Mouse (Mus musculus) liver, embryonic 12.5 days (tissue): ENCODE results near the gene Spint3. TPM values are rescaled to one million over a fixed set of nuclear protein-coding genes. Genes with fewer than 3 reads are reported as not detected.
"Not testable (repeated sequence)": the region's sequence is repeated elsewhere in the genome, so short reads cannot be mapped to it uniquely, and the experiment has no call there.

ENCODE experiments used
- ATAC-seq: fragments of 200-750 bp; cut with Nextera tagmentation; 2 replicates; pipeline ENCODE4 v1.8.0; 2017; ENCODE audit warnings: moderate number of reproducible peaks, mild to moderate bottlenecking, moderate library complexity
- H3K27ac ChIP-seq: fragments of 300-500 bp; sonication (generic); 2 replicates; pipeline ENCODE4 v1.5.1; 2016; ENCODE audit warnings: mild to moderate bottlenecking
- H3K27me3 ChIP-seq: fragments of 300-500 bp; sonication (generic); replicated peaks from 2 replicates; pipeline ENCODE4 v1.6.1; 2016; ENCODE audit warnings: mild to moderate bottlenecking, moderate library complexity
- H3K36me3 ChIP-seq: fragments of 300-500 bp; sonication (generic); 2 replicates; pipeline ENCODE4 v1.6.1; 2016; ENCODE audit warnings: mild to moderate bottlenecking, moderate library complexity
- H3K4me1 ChIP-seq: fragments of 300-500 bp; sonication (generic); 2 replicates; pipeline ENCODE4 v1.6.1; 2016
- H3K4me2 ChIP-seq: fragments of 300-500 bp; sonication (generic); 2 replicates; pipeline ENCODE4 v1.6.1; 2016; ENCODE audit warnings: mild to moderate bottlenecking, moderate library complexity
- H3K4me3 ChIP-seq: fragments of 300-500 bp; sonication (generic); 2 replicates; pipeline ENCODE4 v1.5.1; 2016; ENCODE audit warnings: mild to moderate bottlenecking, moderate library complexity
- H3K9ac ChIP-seq: fragments of 300-500 bp; sonication (generic); 2 replicates; pipeline ENCODE4 v1.6.1; 2016; ENCODE audit warnings: mild to moderate bottlenecking, moderate library complexity
- H3K9me3 ChIP-seq: fragments of 300-500 bp; sonication (generic); replicated peaks from 2 replicates; pipeline ENCODE4 v1.6.1; 2016; ENCODE audit warnings: mild to moderate bottlenecking, moderate library complexity
- WGBS: fragments of 180-500 bp; shearing (Covaris S2); methylation state at CpG from one replicate; pipeline ENCODE4 v1.1.7; 2016; ENCODE audit not compliant: insufficient replicate concordance; 5-methylcytosine and 5-hydroxymethylcytosine counted together
- polyA plus RNA-seq: library from polyadenylated mRNA; unstranded; fragments of >200 nt; fragmentation: Nextera tagmentation; extraction: Ambion mirVana; gene quantifications from 2 replicates; pipeline ENCODE4 v1.2.1, GENCODE M21; 2016

Gene Spint3
- polyA plus RNA-seq, result not detected in 2 replicates

GRCm38 (mm10) chr2:164573359-164573758 lies at the start of gene Spint3:
Gene Spint3, minus strand, starts transcription at chr2:164573459.
- not testable (repeated sequence) for H3K9ac ChIP-seq, H3K36me3 ChIP-seq, H3K4me2 ChIP-seq, H3K4me1 ChIP-seq, ATAC-seq, H3K27me3 ChIP-seq, H3K9me3 ChIP-seq, H3K27ac ChIP-seq, H3K4me3 ChIP-seq
- 67% methylated on average over 6 of the region's 6 CpGs for WGBS

GRCm38 (mm10) chr2:164621775-164622174 lies 48.5 kb upstream of the Spint3 start:
- no peak overlapping the region for H3K4me2 ChIP-seq
- H3K9ac ChIP-seq, result no peak overlapping the region
- H3K4me1 ChIP-seq, result no peaks in the 10 kb centered on the region
- no peaks in the 10 kb centered on the region for H3K36me3 ChIP-seq
- no peak for ATAC-seq
- WGBS, result 66% methylated on average over 4 of the region's 4 CpGs
- H3K27me3 ChIP-seq, result no peaks in the 10 kb centered on the region
- no peak overlapping the region for H3K4me3 ChIP-seq
- no peak overlapping the region for H3K27ac ChIP-seq
- H3K9me3 ChIP-seq, result no peaks in the 10 kb centered on the region

GRCm38 (mm10) chr2:164619050-164619449 lies 45.8 kb upstream of the Spint3 start:
- no peak for ATAC-seq
- H3K27me3 ChIP-seq, result no peaks in the 10 kb centered on the region
- 68% methylated on average over 5 of the region's 5 CpGs for WGBS

GRCm38 (mm10) chr2:164615386-164615785 lies 42.1 kb upstream of the Spint3 start:
- H3K27me3 ChIP-seq, result no peaks in the 10 kb centered on the region
- 66% methylated on average over 3 of the region's 3 CpGs for WGBS
- no peak for ATAC-seq
- no peak overlapping the region for H3K4me2 ChIP-seq
- no peaks in the 10 kb centered on the region for H3K36me3 ChIP-seq
- H3K4me3 ChIP-seq, result no peak overlapping the region
- H3K9me3 ChIP-seq, result no peaks in the 10 kb centered on the region
- no peak overlapping the region for H3K27ac ChIP-seq
- H3K9ac ChIP-seq, result no peak overlapping the region
- H3K4me1 ChIP-seq, result no peaks in the 10 kb centered on the region

More at GRCm38 (mm10) chr2:164619050-164619449, 45.8 kb upstream of the Spint3 start:
- no peak overlapping the region for H3K27ac ChIP-seq
- no peak overlapping the region for H3K9ac ChIP-seq
- no peaks in the 10 kb centered on the region for H3K36me3 ChIP-seq
- no peaks in the 10 kb centered on the region for H3K4me1 ChIP-seq
- H3K4me2 ChIP-seq, result no peak overlapping the region
- H3K9me3 ChIP-seq, result no peaks in the 10 kb centered on the region
- no peak overlapping the region for H3K4me3 ChIP-seq

GRCm38 (mm10) chr2:164613471-164613870 lies 40.2 kb upstream of the Spint3 start, which contains the start of the genes Wfdc6b and Wfdc8:
Gene Wfdc6b, plus strand, starts transcription at chr2:164613522.
Gene Wfdc8, minus strand, starts transcription at chr2:164613626.
- H3K27ac ChIP-seq, ATAC-seq, H3K27me3 ChIP-seq, H3K36me3 ChIP-seq, H3K4me1 ChIP-seq, H3K4me3 ChIP-seq, H3K9ac ChIP-seq, H3K9me3 ChIP-seq, H3K4me2 ChIP-seq: not testable (repeated sequence)
- 61% methylated on average over 8 of the region's 8 CpGs for WGBS

- no peak overlapping the region for H3K4me2 ChIP-seq
- peaks cover 1% of the 10 kb centered on the region; the same call in 1 of the 2 replicates for H3K9me3 ChIP-seq
- no peak overlapping the region for H3K9ac ChIP-seq
- H3K27ac ChIP-seq, result no peak overlapping the region
- no peak overlapping the region for H3K4me3 ChIP-seq
- WGBS, result 56% methylated on average over 6 of the region's 6 CpGs
- 0 out of 2 replicates have a peak, but pooled peaks cover 4% of the 10 kb centered on the region for H3K27me3 ChIP-seq
- ATAC-seq, result no peak
- H3K4me1 ChIP-seq, result no peaks in the 10 kb centered on the region
- H3K36me3 ChIP-seq, result no peaks in the 10 kb centered on the region
Measured at GRCm38 (mm10) chr2:164608781-164609180, 35.5 kb upstream of the Spint3 start.

- no peaks in the 10 kb centered on the region for H3K4me1 ChIP-seq
- H3K9me3 ChIP-seq, result peaks cover 10% of the 10 kb centered on the region
- H3K27ac ChIP-seq, result no peak overlapping the region
- no peaks in the 10 kb centered on the region for H3K36me3 ChIP-seq
- H3K4me3 ChIP-seq, result no peak overlapping the region
- 76% methylated on average over 8 of the region's 8 CpGs for WGBS
- no peak overlapping the region for H3K4me2 ChIP-seq
- no peak overlapping the region for H3K9ac ChIP-seq
- H3K27me3 ChIP-seq, result 0 out of 2 replicates have a peak, but pooled peaks cover 4% of the 10 kb centered on the region
- no peak for ATAC-seq
Measured at GRCm38 (mm10) chr2:164604411-164604810, 31.2 kb upstream of the Spint3 start.

- 54% methylated on average over 3 of the region's 3 CpGs for WGBS
- no peak for ATAC-seq
- Histone ChIP-seq H3K27me3 (0 out of 2 replicates have a peak, but pooled peaks cover 4% of the 10 kb centered on the region), H3K36me3 (no peaks in the 10 kb centered on the region), H3K9ac (no peak overlapping the region), H3K4me1 (no peaks in the 10 kb centered on the region), H3K4me3 (no peak overlapping the region), H3K27ac (no peak overlapping the region), H3K4me2 (no peak overlapping the region), H3K9me3 (peaks cover 10% of the 10 kb centered on the region)
Measured at GRCm38 (mm10) chr2:164603482-164603881, 30.2 kb upstream of the Spint3 start.

- 46% methylated on average over 3 of the region's 3 CpGs for WGBS
- H3K4me2 ChIP-seq, result no peak overlapping the region
- H3K9me3 ChIP-seq, result peaks cover 10% of the 10 kb centered on the region
- no peak overlapping the region for H3K4me3 ChIP-seq
- H3K4me1 ChIP-seq, result no peaks in the 10 kb centered on the region
- H3K9ac ChIP-seq, result no peak overlapping the region
- no peaks in the 10 kb centered on the region for H3K27me3 ChIP-seq
- no peak for ATAC-seq
- no peaks in the 10 kb centered on the region for H3K36me3 ChIP-seq
- no peak overlapping the region for H3K27ac ChIP-seq
Measured at GRCm38 (mm10) chr2:164600179-164600578, 26.9 kb upstream of the Spint3 start.

- Histone ChIP-seq H3K27ac (no peak within 1 kb of the TSS), H3K27me3 (no peaks in the 10 kb centered on the region; the same call in 1 of the 2 replicates), H3K9ac (no peak within 1 kb of the TSS), H3K4me2 (no peak within 1 kb of the TSS), H3K9me3 (no peaks in the 10 kb centered on the region), H3K36me3 (no peaks in the 10 kb centered on the region), H3K4me1 (no peaks in the 10 kb centered on the region), H3K4me3 (no peak within 1 kb of the TSS)
- WGBS, result 43% methylated on average over 4 of the region's 4 CpGs
- no peak for ATAC-seq
Measured at GRCm38 (mm10) chr2:164593494-164593893, 20.2 kb upstream of the Spint3 start, which contains the start of gene Eppin. Gene Eppin, minus strand, starts transcription at chr2:164593594.

GRCm38 (mm10) chr2:164592014-164592413 lies 18.8 kb upstream of the Spint3 start:
- Histone ChIP-seq H3K4me1 (no peaks in the 10 kb centered on the region), H3K4me2 (no peak overlapping the region), H3K4me3 (no peak overlapping the region), H3K27me3 (no peaks in the 10 kb centered on the region; the same call in 1 of the 2 replicates), H3K36me3 (no peaks in the 10 kb centered on the region), H3K9me3 (no peaks in the 10 kb centered on the region), H3K9ac (no peak overlapping the region), H3K27ac (no peak overlapping the region)
- 8% methylated on average over 4 of the region's 4 CpGs for WGBS
- ATAC-seq, result no peak

- not testable (repeated sequence) for H3K4me3 ChIP-seq, H3K9ac ChIP-seq, H3K27ac ChIP-seq, H3K9me3 ChIP-seq, H3K36me3 ChIP-seq, H3K4me1 ChIP-seq, H3K27me3 ChIP-seq, ATAC-seq, H3K4me2 ChIP-seq
- 53% methylated on average over 13 of the region's 13 CpGs for WGBS
Measured at GRCm38 (mm10) chr2:164585025-164585725, 11.9 kb upstream of the Spint3 start, which contains the start of gene Wfdc6a. Gene Wfdc6a, minus strand, starts transcription at chr2:164585447.
